Mouse (Mus musculus): Measurements from ENCODE around the gene Zfp609. TPM values are rescaled to one million over a fixed set of nuclear protein-coding genes. Genes with fewer than 3 reads are reported as not detected.

Zfp609 gene
- polyA plus RNA-seq, 1 experiment from 2014 or later, result 1.7 TPM

DNA sequence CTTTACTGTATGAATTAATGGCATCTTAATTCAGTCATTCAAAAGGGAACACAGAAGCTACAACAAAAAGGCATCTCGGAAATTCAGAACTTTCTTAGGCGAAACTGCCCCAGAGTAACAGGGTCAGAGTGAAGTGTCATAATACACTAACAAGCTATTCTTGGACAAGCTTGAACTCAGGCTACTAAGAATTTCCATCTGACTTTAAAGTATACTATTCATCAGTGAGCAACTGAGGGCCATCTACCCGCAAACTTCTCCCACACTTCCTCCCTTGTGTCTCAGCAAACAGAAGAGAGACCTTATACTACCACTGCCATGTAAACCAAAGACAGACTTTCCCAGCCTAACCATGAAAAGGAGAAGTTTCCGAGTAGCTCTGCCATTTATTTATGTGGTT lies 3.8 kb upstream of the Zfp609 start:
- DNase-seq (no peak), ATAC-seq (ENCODE audit: low read depth) (no peak)
- H3K4me1 ChIP-seq (replicated peaks), result peaks cover 47% of the 10 kb centered on the region
- no peak overlapping the region for H3K4me3 ChIP-seq (replicated peaks)
- no peak overlapping the region for H3K4me2 ChIP-seq
- no peak overlapping the region for H3K27ac ChIP-seq
- H3K36me3 ChIP-seq, result no peaks in the 10 kb centered on the region
- WGBS (ENCODE audit: insufficient replicate concordance), result 25% methylated on average over 4 of the region's 4 CpGs
- no peaks in the 10 kb centered on the region for H3K9me3 ChIP-seq (replicated peaks)
- no peaks in the 10 kb centered on the region for H3K27me3 ChIP-seq
- H3K9ac ChIP-seq, result no peak overlapping the region

- no peak overlapping the region for H3K4me3 ChIP-seq (replicated peaks)
- H3K9ac ChIP-seq, result no peak overlapping the region
- no peaks in the 10 kb centered on the region for H3K36me3 ChIP-seq
- no peak for DNase-seq
- no peak overlapping the region for H3K4me2 ChIP-seq
- ATAC-seq (ENCODE audit: low read depth), result no peak
- peaks cover 56% of the 10 kb centered on the region for H3K4me1 ChIP-seq (replicated peaks)
- no peaks in the 10 kb centered on the region for H3K27me3 ChIP-seq
- no peaks in the 10 kb centered on the region for H3K9me3 ChIP-seq (replicated peaks)
- 75% methylated on average over 4 of the region's 4 CpGs for WGBS (ENCODE audit: insufficient replicate concordance)
- H3K27ac ChIP-seq, result no peak overlapping the region
Measured at GRCm38 (mm10) chr9:65830255-65830654, 2.9 kb upstream of the Zfp609 start.

- no peak overlapping the region for H3K27ac ChIP-seq
- ATAC-seq (ENCODE audit: low read depth), result no peak
Measured at GRCm38 (mm10) chr9:65829410-65829809, 2.0 kb upstream of the Zfp609 start.

GRCm38 (mm10) chr9:65828511-65828910 lies 1.1 kb upstream of the Zfp609 start:
- WGBS (ENCODE audit: insufficient replicate concordance), result 20% methylated on average over 3 of the region's 3 CpGs
- H3K27me3 ChIP-seq, result no peaks in the 10 kb centered on the region
- peak overlapping the region; percentile 90 for H3K4me2 ChIP-seq
- peaks cover 73% of the 10 kb centered on the region for H3K4me1 ChIP-seq (replicated peaks)
- no peaks in the 10 kb centered on the region for H3K36me3 ChIP-seq
- H3K4me3 ChIP-seq (replicated peaks), result peak overlapping the region; percentile 89
- no peak for ATAC-seq (ENCODE audit: low read depth)
- H3K9me3 ChIP-seq (replicated peaks), result no peaks in the 10 kb centered on the region
- H3K9ac ChIP-seq, result peak overlapping the region; percentile 93
- DNase-seq, result no peak
- peak overlapping the region; percentile 36 for H3K27ac ChIP-seq

More at GRCm38 (mm10) chr9:65829410-65829809, 2.0 kb upstream of the Zfp609 start:
- no peak overlapping the region for H3K4me3 ChIP-seq (replicated peaks)
- no peaks in the 10 kb centered on the region for H3K36me3 ChIP-seq
- no peak overlapping the region for H3K9ac ChIP-seq
- no peak overlapping the region for H3K4me2 ChIP-seq
- no peaks in the 10 kb centered on the region for H3K9me3 ChIP-seq (replicated peaks)
- H3K4me1 ChIP-seq (replicated peaks), result peaks cover 64% of the 10 kb centered on the region
- peak; percentile 39 for DNase-seq
- H3K27me3 ChIP-seq, result no peaks in the 10 kb centered on the region
- 63% methylated on average over 2 of the region's 2 CpGs for WGBS (ENCODE audit: insufficient replicate concordance)

- Histone ChIP-seq H3K9me3 (replicated peaks) (no peaks in the 10 kb centered on the region), H3K4me3 (replicated peaks) (peak overlapping the region; percentile 89), H3K27me3 (no peaks in the 10 kb centered on the region), H3K4me2 (peak overlapping the region; percentile 90), H3K4me1 (replicated peaks) (peaks cover 76% of the 10 kb centered on the region), H3K9ac (peak overlapping the region; percentile 93), H3K36me3 (no peaks in the 10 kb centered on the region), H3K27ac (peak overlapping the region; percentile 95)
- DNase-seq, result no peak
- no peak for ATAC-seq (ENCODE audit: low read depth)
- WGBS (ENCODE audit: insufficient replicate concordance), result 2% methylated on average over 13 of the region's 13 CpGs
Measured at GRCm38 (mm10) chr9:65828016-65828403, 646 bp upstream of the Zfp609 start.

GRCm38 (mm10) chr9:65826588-65827343 lies 598 bp downstream of the Zfp609 start:
- H3K36me3 ChIP-seq, result no peaks in the 10 kb centered on the region
- peak overlapping the region; percentile 93 for H3K9ac ChIP-seq
- H3K4me2 ChIP-seq, result peak overlapping the region; percentile 90
- 1% methylated on average over 28 of the region's 31 CpGs for WGBS (ENCODE audit: insufficient replicate concordance)
- peak overlapping the region; percentile 95 for H3K27ac ChIP-seq
- H3K9me3 ChIP-seq (replicated peaks), result no peaks in the 10 kb centered on the region
- H3K4me1 ChIP-seq (replicated peaks), result peaks cover 81% of the 10 kb centered on the region
- ATAC-seq (ENCODE audit: low read depth) (peak; percentile 53), DNase-seq (peak; percentile 42)
- H3K4me3 ChIP-seq (replicated peaks), result peak overlapping the region; percentile 89
- H3K27me3 ChIP-seq, result no peaks in the 10 kb centered on the region

GRCm38 (mm10) chr9:65826226-65826587 lies 1.2 kb downstream of the Zfp609 start:
- peak overlapping the region; percentile 89 for H3K4me3 ChIP-seq (replicated peaks)
- H3K27ac ChIP-seq, result peak overlapping the region; percentile 95
- H3K9ac ChIP-seq, result peak overlapping the region; percentile 93
- DNase-seq (peak; percentile 31), ATAC-seq (ENCODE audit: low read depth) (peak; percentile 51)
- no peaks in the 10 kb centered on the region for H3K27me3 ChIP-seq
- H3K4me1 ChIP-seq (replicated peaks), result peaks cover 83% of the 10 kb centered on the region
- H3K4me2 ChIP-seq, result peak overlapping the region; percentile 90
- 1% methylated on average over 4 of the region's 4 CpGs for WGBS (ENCODE audit: insufficient replicate concordance)
- no peaks in the 10 kb centered on the region for H3K36me3 ChIP-seq
- no peaks in the 10 kb centered on the region for H3K9me3 ChIP-seq (replicated peaks)

DNA sequence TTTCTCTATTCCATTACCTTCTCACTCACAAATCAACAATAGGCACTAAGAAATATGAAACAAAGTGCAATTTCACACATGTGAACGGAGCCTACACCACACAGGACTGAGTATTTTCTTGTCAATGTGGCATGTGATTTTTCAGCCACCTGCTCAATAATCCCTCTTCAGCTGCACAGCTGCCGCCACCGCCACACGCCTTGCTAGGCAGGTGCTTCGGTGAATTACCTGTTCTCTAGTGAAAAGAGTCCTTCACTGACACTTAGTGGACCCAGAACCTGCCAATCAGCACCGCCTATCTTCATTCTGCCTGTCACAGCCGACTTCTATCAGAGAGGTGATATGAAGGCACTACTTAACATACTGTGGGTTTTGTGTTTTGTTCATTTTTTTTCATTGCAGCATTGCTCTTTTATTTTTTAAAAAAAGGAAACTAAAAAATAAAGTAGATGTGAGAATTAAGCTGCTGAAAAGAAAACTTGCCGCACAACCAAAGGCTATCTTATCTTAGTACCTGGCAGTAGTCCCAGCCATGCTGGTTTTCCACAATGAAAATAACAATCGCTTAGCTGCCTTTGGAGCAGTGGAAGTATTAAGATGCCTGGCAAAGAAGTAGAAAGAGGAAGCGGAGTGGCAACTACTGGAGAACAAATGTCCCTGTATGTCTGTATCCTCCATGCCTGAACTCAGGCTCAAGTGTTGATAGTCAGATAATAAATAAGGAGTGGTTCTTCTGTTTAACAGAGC lies 3.5 kb downstream of the Zfp609 start:
- 57% methylated on average over 10 of the region's 10 CpGs for WGBS (ENCODE audit: insufficient replicate concordance)
- DNase-seq, result no peak
- H3K27me3 ChIP-seq, result no peaks in the 10 kb centered on the region
- H3K27ac ChIP-seq, result peak overlapping the region; percentile 44; the same call in 1 of the 2 replicates
- H3K4me1 ChIP-seq (replicated peaks), result peaks cover 70% of the 10 kb centered on the region
- H3K9ac ChIP-seq, result peak overlapping the region; percentile 22
- ATAC-seq (ENCODE audit: low read depth), result no peak
- H3K4me2 ChIP-seq, result peak overlapping the region; percentile 41
- H3K9me3 ChIP-seq (replicated peaks), result no peaks in the 10 kb centered on the region
- H3K36me3 ChIP-seq, result no peaks in the 10 kb centered on the region
- H3K4me3 ChIP-seq (replicated peaks), result no peak overlapping the region

DNA sequence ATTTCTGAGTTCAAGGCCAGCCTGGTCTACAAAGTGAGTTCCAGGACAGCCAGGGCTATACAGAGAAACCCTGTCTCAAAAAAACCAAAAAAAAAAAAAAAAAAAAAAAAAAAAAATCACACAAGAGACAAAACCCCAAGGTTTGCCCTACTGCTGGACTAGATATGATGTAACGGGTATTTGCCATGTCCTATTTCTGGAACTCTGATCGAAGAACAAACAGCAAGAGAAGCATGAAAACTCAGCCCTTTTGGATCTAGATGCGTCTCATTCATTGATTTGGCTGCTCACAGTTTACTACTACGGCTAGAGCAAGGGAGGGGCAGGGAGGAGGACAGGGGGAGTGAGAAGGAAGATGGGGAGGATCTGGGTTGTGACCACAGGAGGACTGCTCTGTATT lies 5.4 kb downstream of the Zfp609 start:
- no peaks in the 10 kb centered on the region for H3K9me3 ChIP-seq (replicated peaks)
- no peaks in the 10 kb centered on the region for H3K27me3 ChIP-seq
- 64% methylated on average over 4 of the region's 4 CpGs for WGBS (ENCODE audit: insufficient replicate concordance)
- no peak overlapping the region for H3K4me2 ChIP-seq
- no peak overlapping the region; the same call in 1 of the 2 replicates for H3K9ac ChIP-seq
- DNase-seq, result no peak
- no peak overlapping the region for H3K27ac ChIP-seq
- H3K36me3 ChIP-seq, result no peaks in the 10 kb centered on the region; the same call in 1 of the 2 replicates
- H3K4me3 ChIP-seq (replicated peaks), result no peak overlapping the region
- ATAC-seq (ENCODE audit: low read depth), result no peak
- H3K4me1 ChIP-seq (replicated peaks), result peaks cover 62% of the 10 kb centered on the region

GRCm38 (mm10) chr9:65820301-65820700 lies 7.1 kb downstream of the Zfp609 start:
- DNase-seq, result no peak
- Histone ChIP-seq H3K9ac (no peak overlapping the region), H3K9me3 (replicated peaks) (no peaks in the 10 kb centered on the region), H3K27ac (no peak overlapping the region), H3K36me3 (peaks cover 2% of the 10 kb centered on the region; the same call in 1 of the 2 replicates), H3K4me3 (replicated peaks) (no peak overlapping the region), H3K27me3 (no peaks in the 10 kb centered on the region), H3K4me1 (replicated peaks) (peaks cover 50% of the 10 kb centered on the region), H3K4me2 (no peak overlapping the region)
- no peak for ATAC-seq (ENCODE audit: low read depth)
- WGBS (ENCODE audit: insufficient replicate concordance), result 71% methylated on average over 2 of the region's 2 CpGs

DNA sequence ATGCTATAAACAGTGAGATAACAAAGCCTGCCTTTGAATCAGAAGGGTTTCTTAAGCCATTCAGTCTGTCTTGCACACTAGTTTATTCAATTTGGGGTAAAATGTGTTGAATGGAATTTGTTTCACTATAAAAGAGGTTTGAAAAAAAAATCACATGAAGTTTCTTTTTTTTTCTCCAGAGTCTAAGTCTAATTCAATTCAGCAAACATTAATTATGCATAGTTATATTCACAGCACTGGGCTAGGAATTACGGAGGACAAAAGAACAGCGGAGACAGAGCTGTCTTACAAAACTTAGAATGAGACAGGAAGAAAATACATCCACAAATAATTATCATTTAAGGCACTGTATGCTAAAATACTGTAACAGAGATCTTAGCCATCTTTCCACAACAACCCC lies 9.0 kb downstream of the Zfp609 start:
- H3K4me1 ChIP-seq (replicated peaks), result peaks cover 47% of the 10 kb centered on the region
- no peak overlapping the region for H3K4me2 ChIP-seq
- H3K4me3 ChIP-seq (replicated peaks), result no peak overlapping the region
- H3K36me3 ChIP-seq, result peaks cover 2% of the 10 kb centered on the region; the same call in 1 of the 2 replicates
- no peak for DNase-seq
- no peaks in the 10 kb centered on the region for H3K27me3 ChIP-seq
- no peak for ATAC-seq (ENCODE audit: low read depth)
- WGBS (ENCODE audit: insufficient replicate concordance), result 99% methylated on average over 2 of the region's 2 CpGs
- no peak overlapping the region for H3K9ac ChIP-seq
- no peak overlapping the region for H3K27ac ChIP-seq
- no peaks in the 10 kb centered on the region for H3K9me3 ChIP-seq (replicated peaks)
